Mouse (Mus musculus): ENCODE data around the gene Slc35d1.

GRCm38 (mm10) chr4:103219011-103219410 is 4.0 kb upstream of the Slc35d1 start:
- no peak for TF ChIP-seq NRF1 (IDR thresholded peaks at IDR 0.05; ENCODE audit: low read depth, low read length)
- no peak for TF ChIP-seq E2F4 (IDR thresholded peaks at IDR 0.05; ENCODE audit: insufficient replicate concordance, low read depth, low read length)
- no peak for TF ChIP-seq CTCF (conservative IDR thresholded peaks at IDR 0.05 in 1 of 2, IDR thresholded peaks at IDR 0.05 in 1 of 2; ENCODE audit: low read depth in 2 of 2, low read length in 2 of 2)
- TF ChIP-seq EP300 (IDR thresholded peaks at IDR 0.05; ENCODE audit: low read length), result no peak

Data from CH12.LX (cell line).